Mouse (Mus musculus): ENCODE results near the gene Wsb1.
"Not testable (repeated sequence)": the region's sequence is repeated elsewhere in the genome, so short reads cannot be mapped to it uniquely, and the experiment has no call there.

The Wsb1 gene

GRCm38 (mm10) chr11:79264376-79264775 is 9.9 kb upstream of the Wsb1 start:
- no peak for DNase-seq (ENCODE audit: low spot score)

GRCm38 (mm10) chr11:79260126-79260525 is 5.7 kb upstream of the Wsb1 start:
- not testable (repeated sequence) for DNase-seq (ENCODE audit: low spot score)

GRCm38 (mm10) chr11:79258738-79259137 is 4.3 kb upstream of the Wsb1 start:
- no peak for DNase-seq (ENCODE audit: low spot score)

DNA sequence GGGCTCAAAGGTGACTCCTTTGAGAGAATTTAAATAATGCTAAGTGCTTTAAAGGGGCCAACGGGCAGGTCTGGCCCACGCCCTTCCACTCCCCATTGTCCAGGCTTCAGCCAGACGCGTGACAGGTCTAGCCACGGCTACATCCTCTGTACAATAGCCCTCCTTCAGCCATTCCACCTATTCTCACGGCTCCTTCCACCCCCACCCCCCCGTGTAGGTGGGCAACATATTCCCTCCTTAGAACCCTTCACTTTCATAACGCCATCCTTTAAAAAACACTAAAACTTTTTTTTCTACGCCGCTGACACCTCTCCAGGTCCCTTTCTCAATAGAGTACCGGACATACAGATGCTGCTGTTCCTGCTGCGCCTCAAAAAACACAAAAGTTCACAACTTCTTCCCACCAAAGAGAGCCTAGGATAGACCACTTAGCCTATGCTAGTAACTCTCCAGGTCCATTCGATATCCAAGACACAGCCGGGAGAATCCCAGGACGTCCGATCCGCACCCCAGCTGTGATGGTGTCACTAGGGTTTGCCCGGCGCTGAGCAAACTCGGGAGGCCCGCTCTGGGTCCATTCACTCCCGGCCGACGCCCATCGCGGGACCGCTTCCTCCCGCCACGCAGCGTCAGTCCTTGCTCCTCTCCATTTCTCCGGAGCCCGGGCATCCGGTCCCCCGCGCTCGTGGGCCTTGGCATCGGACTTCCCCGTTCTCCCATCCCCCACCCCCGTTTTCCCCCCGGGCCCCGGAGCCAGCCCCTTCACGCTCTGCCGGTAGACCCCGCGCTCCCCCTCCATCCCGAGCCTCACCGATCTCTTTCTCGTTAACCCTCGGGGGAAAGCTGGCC is 705 bp downstream of the Wsb1 start:
- DNase-seq (ENCODE audit: low spot score) = peak; percentile 61

- peak; percentile 18 for DNase-seq (ENCODE audit: low spot score)
These were observed 1.5 kb downstream of the Wsb1 start for GRCm38 (mm10) chr11:79252881-79253541.

DNA sequence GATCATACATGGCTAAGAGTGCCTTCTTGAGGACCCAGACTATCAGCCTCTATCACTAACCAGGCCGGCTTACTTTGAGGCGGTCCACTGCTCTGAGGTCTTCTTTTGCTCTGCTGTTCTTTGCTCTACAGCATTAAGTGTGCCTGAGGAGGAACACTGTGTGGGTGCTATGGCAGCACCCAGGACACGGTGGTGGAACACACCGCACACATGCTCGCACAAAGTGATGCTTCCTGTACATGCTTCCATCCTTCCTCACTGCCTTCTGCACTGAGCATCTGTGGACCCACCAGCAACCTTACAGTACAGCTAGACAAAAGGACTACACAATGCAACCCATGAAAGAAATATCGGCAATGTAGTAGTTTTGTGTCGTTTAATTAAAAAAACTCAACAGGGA is 15.4 kb downstream of the Wsb1 start:
- no peak for DNase-seq (ENCODE audit: low spot score)

- no peak for DNase-seq (ENCODE audit: low spot score)
These were observed 16.1 kb downstream of the Wsb1 start for GRCm38 (mm10) chr11:79238398-79238752.

DNA sequence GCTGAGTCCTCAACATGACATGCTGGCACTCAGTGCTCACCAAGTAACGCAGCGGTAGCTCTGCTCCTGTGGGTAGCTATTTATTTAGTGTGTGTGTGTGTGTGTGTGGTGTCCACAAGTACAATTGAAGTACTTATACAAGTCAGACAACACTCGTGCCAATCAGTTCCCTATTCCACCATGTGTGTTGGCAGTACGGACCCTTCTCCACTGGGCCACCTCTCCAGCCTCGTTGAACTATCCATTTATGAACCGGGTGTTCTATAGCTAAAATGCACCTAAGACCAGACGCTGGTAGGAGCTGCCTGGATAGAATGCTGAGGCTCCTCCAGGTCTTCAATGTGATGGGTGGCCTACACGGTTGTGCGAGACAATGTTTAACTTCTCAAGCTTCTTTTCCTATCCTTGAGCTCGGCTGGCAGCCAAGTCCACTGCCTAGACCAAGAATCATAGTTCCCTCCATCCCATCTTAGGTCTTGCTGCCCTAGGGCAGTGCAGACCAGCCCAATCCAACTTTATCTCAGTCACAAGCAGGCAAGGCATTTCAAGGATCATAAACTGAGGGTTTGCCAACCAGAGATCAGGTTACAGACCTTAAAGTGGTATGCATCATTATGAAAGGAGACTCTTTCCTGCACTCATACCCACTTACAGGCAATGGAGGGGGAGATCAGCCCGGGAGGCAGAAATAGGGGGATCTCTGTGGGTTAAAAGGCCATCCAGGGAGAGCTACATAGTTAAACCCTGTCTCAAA is 16.6 kb downstream of the Wsb1 start:
- peak; percentile 58 for DNase-seq (ENCODE audit: low spot score)

- no peak for DNase-seq (ENCODE audit: low spot score)
These were observed 24.3 kb downstream of the Wsb1 start for GRCm38 (mm10) chr11:79230251-79230570.

- no peak for DNase-seq (ENCODE audit: low spot score)
These were observed 24.8 kb downstream of the Wsb1 start for GRCm38 (mm10) chr11:79229561-79230250.

DNA sequence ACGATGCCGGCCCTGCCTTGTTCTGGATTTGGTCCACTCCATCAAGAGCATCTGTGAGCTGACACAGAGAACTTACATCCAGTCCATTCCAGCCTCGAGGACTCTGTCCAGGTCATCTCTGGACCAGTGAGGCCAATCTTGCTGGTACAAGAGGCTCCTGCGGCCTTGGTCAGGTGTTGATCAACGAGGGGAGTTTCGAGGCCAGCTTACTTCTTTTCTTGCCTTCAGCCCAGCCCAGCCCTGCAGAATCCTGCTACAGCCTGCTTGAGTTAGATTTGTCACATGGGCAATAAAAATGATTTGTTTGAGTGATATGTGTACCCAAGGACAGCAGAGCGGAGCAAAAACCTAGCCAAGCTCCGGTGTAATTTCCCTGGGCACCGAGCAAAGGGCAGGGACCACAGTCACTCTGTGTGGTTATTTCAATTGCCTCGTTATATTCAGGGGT is 25.4 kb downstream of the Wsb1 start:
- no peak for DNase-seq (ENCODE audit: low spot score)

- DNase-seq (ENCODE audit: low spot score) = no peak
These were observed 26.4 kb downstream of the Wsb1 start for GRCm38 (mm10) chr11:79228089-79228488.

DNA sequence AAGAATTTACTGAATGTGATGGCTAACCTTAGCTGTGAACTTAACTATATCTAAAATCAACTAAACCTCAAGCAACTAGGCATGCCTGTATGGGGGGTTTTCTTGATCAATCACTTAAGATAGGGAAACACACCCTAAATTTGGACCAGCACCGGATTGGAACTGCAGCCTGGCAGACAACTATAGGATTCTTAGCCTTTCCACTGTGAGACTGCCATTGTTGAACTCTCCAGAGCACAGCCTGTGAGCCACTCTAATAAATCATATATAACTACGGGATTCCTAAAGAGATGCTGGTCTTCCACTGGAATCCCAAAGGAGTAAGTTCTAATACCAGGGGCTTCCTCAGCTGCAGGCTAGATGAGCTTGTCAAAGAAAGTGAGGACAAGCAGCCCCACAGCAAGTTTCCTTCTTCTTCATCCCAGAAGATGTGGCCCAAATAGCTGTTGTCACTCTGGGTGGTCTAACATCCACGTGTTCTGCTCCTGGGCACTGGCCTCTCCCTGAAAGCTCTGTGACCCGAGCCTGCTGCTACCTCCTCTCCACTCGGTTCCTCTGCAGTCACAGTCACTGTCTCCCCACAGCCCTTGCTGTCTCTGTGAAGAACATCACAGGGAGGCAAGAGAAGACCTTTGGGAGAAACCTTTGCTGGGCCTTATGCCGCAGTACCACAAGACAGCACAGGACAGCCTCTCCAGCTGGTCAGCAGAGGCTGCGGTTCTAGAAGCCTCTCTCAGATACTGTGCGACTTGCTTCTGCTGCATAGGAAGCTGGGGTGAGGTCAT is 28.9 kb downstream of the Wsb1 start:
- no peak for DNase-seq (ENCODE audit: low spot score)

- DNase-seq (ENCODE audit: low spot score) = peak; percentile 94
These were observed 29.8 kb downstream of the Wsb1 start for GRCm38 (mm10) chr11:79224562-79225280.

GRCm38 (mm10) chr11:79223420-79223819 is 31.1 kb downstream of the Wsb1 start:
- DNase-seq (ENCODE audit: low spot score) = peak; percentile 10

DNA sequence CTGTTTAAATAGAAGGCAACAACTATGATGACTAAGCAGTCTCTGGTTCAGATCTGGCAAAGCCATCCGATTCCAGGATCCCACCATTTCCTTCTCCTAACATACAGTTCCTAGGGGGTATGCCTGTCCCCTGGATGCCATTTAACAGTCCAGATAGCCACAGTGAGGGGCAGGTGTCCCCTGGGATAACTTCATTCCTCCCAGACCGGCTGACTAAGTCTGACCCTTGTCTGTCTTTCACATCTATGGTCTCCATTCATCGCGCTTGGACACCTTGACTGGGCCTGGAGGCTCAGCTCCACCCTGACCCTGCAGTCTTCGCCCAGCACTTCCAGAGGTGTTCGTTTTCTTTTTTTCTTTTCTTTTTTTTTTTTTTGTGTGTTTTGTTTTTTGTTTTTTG is 31.8 kb downstream of the Wsb1 start:
- no peak for DNase-seq (ENCODE audit: low spot score)

GRCm38 (mm10) chr11:79221641-79222040 is 32.8 kb downstream of the Wsb1 start:
- peak; percentile 0 for DNase-seq (ENCODE audit: low spot score)

GRCm38 (mm10) chr11:79218936-79219626 is 35.4 kb downstream of the Wsb1 start:
- no peak for DNase-seq (ENCODE audit: low spot score)

DNA sequence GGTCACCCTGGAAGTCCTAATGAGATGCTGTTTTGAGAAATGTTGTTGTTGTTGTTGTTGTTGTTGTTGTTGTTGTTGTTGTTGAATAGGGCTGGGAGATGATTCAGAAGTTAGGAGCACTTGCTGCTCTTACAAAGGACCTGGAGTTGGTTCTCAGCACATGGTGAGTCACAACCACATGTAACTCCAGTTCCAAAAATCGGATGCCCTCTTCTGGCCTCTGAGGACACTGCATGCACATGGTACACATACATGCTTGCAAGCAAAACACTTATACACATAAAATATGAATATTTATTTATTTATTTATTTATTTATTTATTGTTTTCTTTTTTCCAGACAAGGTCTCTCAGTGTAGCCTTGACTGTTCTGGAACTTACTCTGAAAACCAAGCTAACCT is 36.4 kb downstream of the Wsb1 start:
- no peak for DNase-seq (ENCODE audit: low spot score)

- DNase-seq (ENCODE audit: low spot score) = no peak
These were observed 37.3 kb downstream of the Wsb1 start for GRCm38 (mm10) chr11:79217133-79217532.

All from urinary bladder, postnatal 14 days (tissue).